Mouse (Mus musculus) cerebellum, postnatal 25 days (tissue): ENCODE measurements around the gene Fam120b.

ENCODE experiments used
- DNase-seq, 2 experiments: peaks; one replicate each; pipeline ENCODE4 v3.0.0; 2021; ENCODE audit warnings: mixed read lengths in 2 of 2

Gene Fam120b

DNA sequence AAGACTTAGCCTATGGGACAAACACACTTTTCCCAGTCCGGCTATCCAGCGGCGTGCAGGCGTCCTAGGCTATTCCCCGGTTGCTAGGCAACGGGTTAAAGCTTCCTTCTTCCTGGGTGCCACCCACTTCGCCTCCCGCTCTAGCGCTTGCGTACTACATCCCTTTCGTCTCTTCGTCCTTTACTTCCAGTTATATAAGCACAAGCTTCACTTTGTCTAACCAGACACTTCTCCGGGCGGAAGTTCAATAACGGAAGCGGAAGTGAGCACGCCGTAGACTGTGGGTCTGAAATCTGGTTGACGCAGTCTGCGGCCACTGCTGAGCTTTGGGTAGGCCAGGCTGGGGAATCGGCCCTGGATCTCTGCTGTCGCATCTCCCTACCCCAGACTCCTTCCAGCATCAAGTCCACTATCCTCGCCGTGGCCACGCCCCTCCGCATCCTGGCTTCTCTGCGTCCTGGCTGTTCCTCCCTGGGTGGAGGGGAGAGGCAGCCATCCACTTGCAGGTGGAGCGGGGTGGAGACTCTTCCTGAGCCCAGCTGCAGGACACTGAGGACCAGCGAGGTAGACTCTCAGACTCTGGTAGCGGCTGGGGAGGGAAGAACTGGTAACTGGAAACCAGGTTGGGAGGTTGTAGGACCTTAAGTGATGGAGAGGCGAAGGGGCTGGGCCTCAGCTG lies at the start of gene Fam120b:
Gene Fam120b, plus strand, starts transcription at position 206 of the 679 bp plus-strand sequence.
- DNase-seq, result peak; percentile 83 to 86

DNA sequence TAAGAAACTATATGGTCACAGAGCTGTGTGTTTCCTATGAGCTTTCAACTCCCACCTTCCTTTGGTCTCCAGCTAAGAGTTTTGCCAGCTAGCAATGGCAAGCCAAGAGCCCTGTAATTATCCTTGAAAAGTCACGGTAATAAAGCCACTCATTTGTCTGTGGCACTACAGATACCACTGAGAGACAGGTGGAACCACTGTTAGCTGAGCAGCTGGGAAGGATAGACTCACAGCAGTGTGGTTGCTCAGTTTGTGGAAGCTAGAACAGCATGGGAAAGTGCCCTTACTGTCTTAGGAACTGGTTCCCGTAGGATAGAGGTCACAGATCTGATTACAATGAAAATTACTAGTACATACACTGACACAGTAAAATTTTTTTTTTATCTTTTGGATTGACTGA lies 45.9 kb upstream of the Fam120b start:
- DNase-seq, result no peak

DNA sequence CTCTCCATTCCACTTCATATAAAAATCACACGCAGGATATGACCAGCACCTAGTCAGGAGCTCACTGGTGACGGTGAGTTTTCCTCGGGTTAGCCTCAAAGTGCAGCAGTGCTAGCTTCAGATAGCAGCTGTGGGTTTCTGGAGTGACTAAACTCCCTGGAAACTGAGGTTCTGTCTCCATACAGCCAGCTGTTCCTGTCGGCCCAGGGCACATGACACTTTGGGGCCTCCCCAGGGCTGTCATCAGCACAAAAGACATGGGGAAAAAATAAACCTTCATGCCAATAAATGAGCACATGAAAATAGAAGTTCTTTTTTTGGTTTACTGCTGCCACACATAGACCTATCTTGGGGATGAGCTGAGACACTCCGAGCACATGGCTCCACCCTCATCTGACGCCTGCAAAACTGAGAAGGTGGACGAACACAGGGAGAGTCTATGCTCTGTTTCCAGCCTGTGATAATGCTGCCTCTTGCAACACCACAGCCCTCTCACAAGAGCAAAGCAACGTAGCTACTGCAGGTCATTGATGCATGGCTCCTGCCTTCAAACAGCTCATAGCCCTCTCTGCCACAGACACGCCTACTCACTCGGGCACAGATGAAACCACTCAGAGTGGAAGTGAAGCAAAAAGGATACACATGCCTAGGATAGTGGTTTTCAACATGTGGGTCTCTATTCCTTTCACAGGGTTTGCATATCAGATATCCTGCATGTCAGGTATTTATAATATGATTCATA lies 43.0 kb upstream of the Fam120b start:
- DNase-seq, result no peak

DNA sequence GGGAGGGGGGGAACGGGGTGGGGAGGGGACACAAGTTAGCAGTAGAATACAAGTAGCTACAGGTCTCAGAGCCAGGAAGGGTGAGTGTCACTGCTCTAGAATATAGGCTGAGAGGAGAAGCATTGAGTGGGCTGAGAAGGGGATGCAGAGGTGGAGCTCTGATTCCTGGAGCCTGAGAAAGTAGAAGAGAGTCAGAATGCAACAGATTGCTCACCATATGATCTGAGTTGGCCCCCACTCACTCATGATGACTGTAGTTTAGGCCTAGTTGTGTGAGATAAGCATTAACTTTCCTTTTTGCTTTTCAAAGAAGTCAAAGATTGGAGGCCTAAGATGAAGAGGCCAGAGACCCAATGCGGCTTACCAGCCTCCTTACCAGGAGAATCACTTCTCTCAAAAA lies 42.0 kb upstream of the Fam120b start:
- no peak for DNase-seq

DNA sequence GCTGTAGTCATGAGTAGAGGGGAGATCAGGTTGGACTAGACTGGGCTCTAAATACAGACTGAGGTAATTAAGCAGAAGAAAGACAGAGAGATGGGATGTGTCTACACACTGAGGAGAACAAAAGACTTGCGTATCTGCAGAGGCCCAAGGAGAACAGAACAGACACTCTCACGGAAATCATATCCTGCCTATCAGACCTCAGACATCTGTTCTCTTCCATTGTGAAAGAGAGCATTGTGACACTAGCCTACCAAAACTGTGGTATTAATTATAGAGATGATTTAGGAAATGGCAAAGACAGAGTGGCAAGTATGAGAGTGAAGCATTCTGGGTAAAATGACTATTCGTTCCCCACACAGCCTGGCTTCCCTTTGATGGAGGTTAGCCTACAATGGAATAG lies 40.9 kb upstream of the Fam120b start:
- no peak for DNase-seq

DNA sequence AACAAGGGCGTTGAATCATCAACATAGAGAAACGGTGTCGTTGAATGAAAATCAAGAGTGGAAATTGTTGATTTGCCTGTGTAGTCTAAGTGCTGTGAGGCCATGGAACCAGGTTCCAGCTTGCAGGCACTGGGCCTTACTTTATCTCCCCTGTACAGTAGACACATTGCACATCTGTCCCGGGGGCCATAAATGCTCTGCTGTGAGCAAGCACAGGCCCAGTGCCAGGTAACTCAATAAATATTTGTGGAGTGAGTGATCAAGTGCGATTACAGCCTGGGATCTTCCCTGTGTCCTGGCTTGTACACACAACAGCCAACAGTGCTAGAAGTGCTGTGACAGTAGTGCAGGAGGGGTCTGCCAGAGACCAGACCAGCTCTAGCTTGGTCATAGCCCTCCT lies 39.5 kb upstream of the Fam120b start:
- DNase-seq, result no peak

DNA sequence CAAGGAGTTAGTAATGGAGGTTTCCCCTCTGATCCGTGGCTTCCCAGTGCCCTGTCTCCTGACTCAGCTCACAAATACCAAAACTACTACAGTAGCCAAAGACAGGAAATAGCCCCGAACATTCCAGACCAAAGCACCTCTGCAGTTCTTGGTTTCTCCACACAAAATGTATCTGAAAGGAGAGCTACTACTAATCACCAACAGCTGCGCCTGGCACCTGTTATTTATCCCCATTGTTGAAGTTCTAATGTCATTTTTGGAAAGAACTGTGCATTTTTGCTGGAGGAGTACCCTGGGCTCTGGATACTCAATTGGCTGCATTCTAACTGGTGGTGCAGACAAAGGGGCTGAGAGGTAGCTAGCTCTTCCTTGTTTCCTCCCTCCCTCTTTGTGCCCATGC lies 38.9 kb upstream of the Fam120b start:
- no peak for DNase-seq

DNA sequence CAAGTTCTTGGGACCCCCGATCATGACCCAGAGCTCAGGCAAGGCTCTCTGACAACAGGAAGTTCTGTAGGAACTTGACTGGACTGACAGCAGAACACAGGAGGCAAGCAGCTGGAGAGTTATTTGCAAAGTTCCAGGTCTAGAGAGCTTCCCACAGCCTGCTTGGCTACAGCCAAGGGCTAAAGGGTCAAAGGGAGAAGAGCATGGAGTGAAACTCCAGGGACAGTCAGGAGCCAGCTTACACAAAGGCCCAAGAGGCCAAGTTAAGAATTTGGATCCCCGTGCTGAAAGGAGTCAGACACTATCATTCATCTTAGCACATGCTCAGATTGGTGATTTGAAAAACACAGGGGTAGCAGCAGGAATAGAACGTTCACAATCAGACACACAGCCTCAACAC lies 32.3 kb upstream of the Fam120b start:
- DNase-seq, result no peak

DNA sequence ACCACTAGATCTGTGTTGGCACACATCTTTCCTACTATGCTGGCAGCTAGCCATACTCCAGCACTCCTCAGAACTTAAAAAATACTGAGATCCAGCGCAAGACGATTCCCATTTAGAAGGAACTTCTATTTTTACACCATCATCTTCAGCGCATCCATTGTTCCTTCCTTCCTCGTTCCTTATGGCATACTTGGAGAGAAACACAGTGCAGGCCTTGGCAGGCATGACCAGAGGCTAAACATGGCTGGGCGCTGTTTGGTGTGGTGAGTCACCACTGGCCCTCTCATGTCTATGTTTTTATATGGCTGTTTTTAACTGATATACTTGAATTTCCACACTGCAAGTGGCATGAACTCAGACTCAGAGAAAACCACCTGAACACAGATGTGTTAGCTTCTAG lies 30.4 kb upstream of the Fam120b start:
- no peak for DNase-seq

DNA sequence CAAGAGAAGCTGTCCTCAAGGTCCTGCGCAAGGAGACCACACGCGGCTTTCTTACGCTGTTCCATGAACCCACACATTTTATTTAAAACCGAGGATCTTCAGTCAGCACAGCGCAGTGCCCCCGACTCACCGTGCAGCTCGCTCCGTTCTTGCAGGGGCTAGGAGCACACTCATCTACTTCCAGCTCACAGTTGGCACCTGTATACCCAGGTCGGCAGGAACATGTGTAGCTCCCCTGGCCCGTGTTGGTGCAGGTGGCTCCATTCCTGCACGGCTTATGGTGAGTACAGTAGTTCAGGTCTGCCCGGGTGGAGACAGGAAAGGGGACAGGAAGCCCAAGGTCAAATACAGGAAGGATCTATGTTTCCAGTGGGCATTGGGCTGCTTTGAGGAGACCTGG lies 25.6 kb upstream of the Fam120b start:
- no peak for DNase-seq

DNA sequence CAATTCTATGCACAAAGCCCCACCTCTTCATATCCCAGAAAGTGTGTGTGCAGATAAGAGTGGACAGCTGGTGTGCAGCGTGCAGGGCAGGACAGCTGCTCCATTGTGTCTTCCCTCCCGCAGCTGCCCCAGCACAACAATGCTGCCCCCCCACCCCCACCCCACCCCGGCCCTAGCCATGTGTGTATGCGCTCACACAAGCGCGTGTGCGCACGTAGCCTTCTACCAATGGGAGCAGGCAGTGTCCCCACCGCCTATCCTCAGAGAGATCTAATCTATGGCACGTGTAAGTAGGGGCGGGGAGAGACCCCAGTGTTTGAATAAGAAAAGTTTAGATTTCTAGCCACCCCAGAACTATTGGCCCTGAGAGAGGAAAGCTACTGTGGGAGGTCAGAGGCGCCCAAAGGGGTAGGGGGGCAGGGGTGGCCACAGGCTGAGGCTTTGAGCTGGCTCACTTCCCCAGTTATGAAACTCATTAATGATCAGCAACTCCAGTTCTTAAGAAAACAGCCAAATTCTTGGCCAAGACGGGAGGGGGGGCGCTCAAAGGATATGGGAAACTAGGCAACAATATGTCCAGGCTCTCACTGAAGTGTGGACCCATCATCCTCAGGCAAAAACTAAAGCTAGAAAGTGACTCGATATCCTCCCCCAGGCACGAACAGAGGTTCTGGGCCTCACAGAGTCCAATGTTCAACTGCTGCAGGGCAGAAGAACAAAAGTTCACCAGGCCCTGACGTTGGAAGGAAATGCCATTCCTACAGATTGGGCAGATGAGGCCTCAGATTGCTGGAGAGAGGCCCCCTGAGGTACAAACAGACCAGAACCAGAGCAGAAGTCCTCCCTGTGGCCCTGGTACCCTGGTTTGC lies 23.8 kb upstream of the Fam120b start:
- DNase-seq, result no peak

DNA sequence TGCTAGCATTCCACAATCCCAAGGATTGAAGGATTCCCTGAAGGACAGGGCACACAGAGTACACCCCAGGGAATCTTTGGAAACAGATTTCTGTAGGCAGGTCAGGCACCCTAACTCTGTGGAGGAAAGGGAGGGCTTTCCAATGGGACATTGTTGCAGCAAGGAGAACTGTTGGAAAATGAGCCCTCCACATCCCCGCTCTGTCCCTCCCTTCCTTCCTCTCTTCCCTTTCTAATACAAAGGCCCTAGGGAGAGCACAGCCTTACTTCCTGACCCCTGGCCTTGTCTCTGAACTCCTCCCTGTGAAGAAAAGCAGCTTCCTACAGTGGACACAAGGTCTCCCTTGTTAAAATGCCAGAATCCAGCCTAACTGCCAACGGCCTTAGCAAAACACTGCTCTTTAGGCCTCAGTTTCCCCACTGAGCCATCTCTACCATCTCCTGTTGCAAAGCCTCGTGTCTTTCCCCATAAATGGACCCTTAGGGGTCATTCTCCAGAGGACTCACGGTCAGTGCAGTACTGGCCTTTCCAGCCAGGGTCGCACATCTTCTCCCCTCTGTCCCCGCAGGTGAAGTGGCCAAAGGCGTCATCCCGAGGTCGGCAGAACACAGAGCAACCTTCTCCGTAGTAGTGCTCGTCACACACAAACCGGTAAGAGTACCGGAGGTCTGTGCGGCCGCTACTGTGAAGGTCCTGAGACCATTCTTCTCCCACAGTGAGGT lies 22.9 kb upstream of the Fam120b start:
- DNase-seq, result no peak

DNA sequence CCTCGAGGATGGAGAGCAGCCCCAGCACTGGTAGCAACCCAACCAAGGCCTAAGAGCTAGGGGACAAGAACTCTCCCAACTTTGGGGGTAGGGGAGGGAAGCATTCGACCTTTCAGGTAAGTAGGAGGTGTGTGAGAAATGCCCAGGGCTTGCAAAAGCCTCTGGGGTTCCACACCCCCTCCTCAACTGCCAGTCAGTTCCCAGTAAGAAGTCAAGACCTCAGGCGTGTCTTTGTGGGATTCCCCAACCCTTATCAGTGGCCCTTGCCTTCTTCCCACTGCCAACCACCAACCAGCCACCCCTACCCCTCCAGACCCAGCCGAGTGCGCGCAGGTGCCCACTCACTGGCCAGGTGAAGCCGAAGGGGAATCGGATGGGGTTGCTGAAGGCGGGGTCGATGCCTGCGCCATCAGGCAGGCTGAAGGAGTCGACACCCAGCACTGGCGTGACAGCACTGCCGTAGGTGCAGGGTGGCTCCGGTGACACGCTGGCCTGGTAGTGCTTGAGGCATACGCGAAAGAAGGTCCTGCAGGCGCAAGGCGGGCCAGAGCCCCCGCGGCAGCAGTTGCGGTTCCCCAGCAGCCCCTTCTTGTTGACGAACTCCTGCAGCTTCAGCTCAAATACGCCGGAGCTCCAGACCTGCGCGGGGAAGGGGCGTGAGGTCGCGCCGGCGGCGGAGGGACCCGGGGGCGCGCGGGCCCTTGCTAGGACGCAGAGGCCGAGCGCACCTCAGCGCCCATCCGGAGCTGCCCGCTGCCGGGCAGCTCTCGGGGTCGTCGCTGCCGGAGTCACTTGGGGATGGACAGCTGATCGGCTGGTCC lies 21.5 kb upstream of the Fam120b start:
- peak in 1 of 2 experiments; percentile 14 for DNase-seq

DNA sequence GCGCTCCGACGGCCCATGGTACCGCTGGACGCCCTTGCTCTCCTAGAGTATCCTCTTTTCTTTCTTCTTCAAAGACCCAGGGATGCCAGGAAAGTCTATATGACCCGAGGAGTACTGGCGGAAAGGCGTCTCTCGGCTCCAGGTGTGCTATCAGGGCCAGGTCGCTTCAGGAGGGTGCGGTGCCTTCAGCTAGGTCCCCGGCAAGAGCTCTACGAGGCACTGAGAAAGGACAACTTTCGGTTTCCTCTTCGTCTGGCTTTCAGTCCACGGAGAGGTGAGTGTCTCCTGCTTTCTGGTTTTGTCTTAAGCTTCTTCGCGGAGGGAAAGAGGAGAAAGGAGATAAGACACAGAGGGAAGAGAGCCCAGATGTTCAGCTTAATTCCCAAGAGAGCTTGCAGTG lies 20.8 kb upstream of the Fam120b start:
- DNase-seq, result peak in 1 of 2 experiments; percentile 16

DNA sequence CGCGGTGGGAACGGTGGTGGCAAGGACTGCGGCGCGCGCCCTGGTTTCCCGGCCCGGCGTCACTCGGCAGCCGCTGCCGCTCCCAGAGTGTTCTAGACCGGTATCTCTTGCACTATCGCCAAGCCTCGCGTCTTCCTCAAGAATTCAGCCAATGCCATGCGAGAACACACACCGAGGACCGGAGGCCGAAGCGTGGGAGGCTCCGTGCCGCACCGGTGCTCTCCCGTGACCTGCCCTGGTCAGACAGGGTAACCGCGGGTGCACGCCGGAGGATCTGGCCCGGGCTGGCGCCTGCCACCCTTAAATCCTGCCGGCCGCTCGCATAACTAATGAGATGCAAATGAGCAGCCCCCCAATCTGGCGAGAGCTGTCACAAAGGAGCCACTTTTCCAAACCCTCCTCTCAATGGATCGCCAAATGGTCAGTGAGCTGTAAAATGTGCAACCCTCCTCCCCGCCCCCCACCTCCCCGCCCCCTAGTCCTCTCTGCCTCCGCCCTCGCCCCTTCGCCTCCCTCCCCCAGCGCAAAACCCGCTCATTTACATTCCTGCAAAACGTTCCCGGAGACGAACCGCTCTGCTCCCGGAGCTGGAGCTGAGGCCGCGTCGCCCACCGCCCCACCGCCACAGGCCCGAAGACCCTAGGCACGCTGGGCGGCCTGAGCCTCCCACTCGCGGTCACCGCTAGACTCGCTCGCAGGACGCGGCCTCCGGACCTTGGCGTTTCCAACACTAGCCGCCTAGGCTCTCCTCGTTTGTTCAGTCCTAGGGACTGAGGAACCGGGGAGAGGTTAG lies 20.1 kb upstream of the Fam120b start:
- DNase-seq, result peak; percentile 58 to 65

DNA sequence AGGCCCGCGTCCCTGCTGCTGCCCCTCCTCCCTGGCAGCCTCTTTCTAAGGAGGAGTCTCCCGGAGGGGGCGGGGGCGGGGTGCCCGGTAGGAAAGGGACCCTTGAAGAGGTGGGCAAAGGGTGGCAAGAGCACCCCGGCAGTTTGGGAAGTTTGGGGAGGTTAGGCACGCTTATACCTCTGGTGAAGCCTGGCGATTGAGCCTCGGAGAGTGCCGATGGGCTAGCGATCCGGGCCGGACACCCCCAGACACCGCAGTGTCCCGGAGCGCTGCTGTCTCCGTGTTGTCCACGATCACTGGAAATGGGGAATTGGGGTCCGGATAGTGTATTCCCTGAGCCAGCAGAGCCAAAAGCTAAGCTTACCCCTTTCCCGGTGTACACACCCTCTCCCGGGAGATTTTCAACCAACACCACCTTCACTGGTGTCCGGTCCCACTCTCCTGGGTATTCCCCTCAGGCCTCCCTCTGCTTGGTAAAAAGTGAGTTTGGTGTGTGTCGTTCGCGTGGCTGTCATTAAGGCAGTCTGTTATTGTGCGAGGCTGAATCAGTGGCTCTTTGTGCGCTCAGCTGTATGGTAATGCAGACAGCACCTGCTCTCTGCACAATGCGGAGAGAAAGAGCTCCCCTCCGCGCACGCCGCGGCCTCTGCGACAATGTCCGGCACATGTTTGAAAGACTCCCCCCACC lies 19.4 kb upstream of the Fam120b start, which contains the start of gene Dll1:
Gene Dll1, minus strand, starts transcription at position 379 of the 688 bp plus-strand sequence.
- peak; percentile 31 to 54 for DNase-seq

DNA sequence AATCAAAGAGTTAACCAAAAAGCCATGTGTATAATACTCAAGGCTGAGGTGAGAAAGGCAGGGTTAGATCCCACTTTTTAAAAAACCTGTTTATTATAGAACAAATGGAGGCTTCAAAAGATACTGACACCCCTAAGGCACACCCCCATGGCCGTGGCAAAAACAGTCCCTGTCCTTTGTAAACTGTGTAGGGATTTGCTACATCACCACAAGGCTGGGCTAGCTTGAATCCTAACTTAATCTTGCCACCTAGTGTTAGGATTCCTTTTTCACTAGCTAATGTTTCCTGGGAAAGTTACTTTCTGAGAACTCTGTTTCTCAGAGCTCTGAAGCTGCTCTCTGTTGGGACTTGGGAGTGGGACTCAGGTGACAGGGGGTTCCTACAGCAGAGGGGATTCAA lies 18.1 kb upstream of the Fam120b start:
- DNase-seq, result peak in 1 of 2 experiments; percentile 25

DNA sequence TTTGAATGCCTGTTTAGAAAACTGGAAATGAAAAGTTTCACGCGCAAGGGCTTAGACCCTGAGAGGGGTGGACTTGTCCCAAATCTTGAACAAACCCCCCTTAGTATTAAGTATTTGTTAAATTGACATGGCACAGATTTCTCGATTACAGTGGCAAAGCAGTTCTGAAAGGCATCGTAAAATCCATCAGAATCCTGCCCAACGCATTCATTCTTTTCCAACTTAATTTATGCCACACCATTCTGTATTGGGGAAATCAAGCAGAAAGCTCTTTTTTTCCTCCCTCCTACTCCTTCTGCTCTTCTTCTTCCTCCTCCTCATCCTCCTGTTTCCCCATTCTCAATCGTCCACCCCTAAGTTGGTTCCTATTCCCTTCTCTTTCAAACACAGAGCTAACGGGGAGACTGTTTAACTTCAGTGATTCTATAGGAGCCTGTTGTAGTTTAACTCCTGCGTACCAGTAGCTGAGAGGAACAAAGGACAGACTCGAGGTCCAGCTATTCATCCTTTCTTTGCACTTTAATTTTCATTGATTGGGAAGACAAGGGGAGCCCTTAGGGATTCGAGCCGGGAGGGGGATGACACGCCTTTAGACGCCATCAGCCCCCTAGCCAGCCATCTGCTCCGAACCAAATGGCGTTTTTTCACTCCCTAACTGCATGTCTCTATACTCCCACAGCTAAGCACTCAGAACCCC lies 17.4 kb upstream of the Fam120b start:
- no peak for DNase-seq

DNA sequence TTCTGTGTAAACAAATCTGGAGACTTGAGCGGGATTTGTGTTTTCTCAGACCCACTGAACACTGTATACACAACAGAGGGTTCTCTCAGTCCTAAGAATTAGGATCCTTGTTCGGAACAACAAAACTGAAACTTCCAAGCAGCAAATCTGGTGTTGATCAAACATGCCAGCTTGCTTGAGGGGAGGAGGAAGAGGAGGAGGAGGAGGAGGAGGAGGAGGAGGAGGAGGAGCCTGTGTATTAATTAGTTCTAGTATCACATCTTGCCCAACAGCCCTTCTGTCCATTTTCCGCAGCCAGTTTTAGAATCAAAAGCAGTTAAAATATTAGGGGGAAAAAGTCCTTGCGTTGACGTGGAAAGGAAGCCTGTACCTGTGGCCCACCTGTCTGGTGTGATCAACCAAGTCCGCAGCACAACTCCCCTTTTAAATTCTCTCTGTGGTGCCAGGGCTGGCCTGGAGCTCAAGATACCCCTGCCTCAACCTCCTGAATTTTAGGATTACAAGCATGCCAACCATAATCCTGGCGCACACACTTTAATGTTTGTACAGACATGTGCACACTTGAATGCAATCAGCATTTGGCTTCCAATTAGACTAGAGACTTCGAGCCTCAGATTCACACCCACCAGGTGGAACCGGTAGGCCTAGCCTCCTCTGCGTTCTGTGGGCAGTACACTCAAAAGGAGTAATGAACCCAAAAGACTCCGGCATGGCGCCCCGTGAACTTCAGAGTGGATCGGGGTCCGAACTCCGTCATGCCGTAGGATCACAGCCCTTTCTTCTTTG lies 16.1 kb upstream of the Fam120b start:
- DNase-seq, result no peak
